Mouse (Mus musculus): Measurements from ENCODE around the gene Tmc8.
A peak's percentile ranks its signal among the peaks of the same experiment; 100 is the strongest.
"Not testable (repeated sequence)": the region's sequence is repeated elsewhere in the genome, so short reads cannot be mapped to it uniquely, and the experiment has no call there.

Tmc8 gene

GRCm38 (mm10) chr11:117796954-117797353 is 15.1 kb downstream of the Tmc8 start:
- no peak for DNase-seq (ENCODE audit: low spot score in 2 of 2)

GRCm38 (mm10) chr11:117797511-117798159 is 15.8 kb downstream of the Tmc8 start, which contains the start of gene 6030468B19Rik:
6030468B19Rik (plus strand) TSS chr11:117797660.
- DNase-seq (ENCODE audit: low spot score in 2 of 2): no peak

GRCm38 (mm10) chr11:117798160-117798541 is 16.3 kb downstream of the Tmc8 start:
- no peak for DNase-seq (ENCODE audit: low spot score in 2 of 2)

GRCm38 (mm10) chr11:117799174-117799573 is 17.3 kb downstream of the Tmc8 start:
- no peak for DNase-seq (ENCODE audit: low spot score in 2 of 2)

GRCm38 (mm10) chr11:117800038-117800437 is 18.2 kb downstream of the Tmc8 start:
- DNase-seq (ENCODE audit: low spot score in 2 of 2): no peak

GRCm38 (mm10) chr11:117801650-117802049 is 19.8 kb downstream of the Tmc8 start:
- DNase-seq (ENCODE audit: low spot score in 2 of 2): no peak

GRCm38 (mm10) chr11:117803166-117803688 is 21.4 kb downstream of the Tmc8 start:
- no peak for DNase-seq (ENCODE audit: low spot score in 2 of 2)

- no peak for DNase-seq (ENCODE audit: low spot score in 2 of 2)
Observed at GRCm38 (mm10) chr11:117806781-117807180, 24.9 kb downstream of the Tmc8 start.

- no peak for DNase-seq (ENCODE audit: low spot score in 2 of 2)
Observed at GRCm38 (mm10) chr11:117809407-117810311, 27.8 kb downstream of the Tmc8 start, which contains the start of the genes Gm20708 and Syngr2. Gm20708 (plus strand) TSS chr11:117809668. Syngr2 (plus strand) TSS chr11:117809668.

- DNase-seq (ENCODE audit: low spot score in 2 of 2): peak; percentile 46 to 56
Observed at GRCm38 (mm10) chr11:117810401-117811046, 28.6 kb downstream of the Tmc8 start.

GRCm38 (mm10) chr11:117813867-117814266 is 32.0 kb downstream of the Tmc8 start:
- DNase-seq (ENCODE audit: low spot score in 2 of 2): no peak

- no peak for DNase-seq (ENCODE audit: low spot score in 2 of 2)
Observed at GRCm38 (mm10) chr11:117814704-117815366, 33.0 kb downstream of the Tmc8 start.

GRCm38 (mm10) chr11:117815850-117816249 is 34.0 kb downstream of the Tmc8 start:
- DNase-seq (ENCODE audit: low spot score in 2 of 2): not testable (repeated sequence)

GRCm38 (mm10) chr11:117816389-117816996 is 34.6 kb downstream of the Tmc8 start:
- DNase-seq (ENCODE audit: low spot score in 2 of 2): no peak

GRCm38 (mm10) chr11:117819095-117819494 is 37.2 kb downstream of the Tmc8 start:
- no peak for DNase-seq (ENCODE audit: low spot score in 2 of 2)

GRCm38 (mm10) chr11:117820173-117820572 is 38.3 kb downstream of the Tmc8 start:
- no peak for DNase-seq (ENCODE audit: low spot score in 2 of 2)

GRCm38 (mm10) chr11:117821868-117822267 is 40.0 kb downstream of the Tmc8 start:
- no peak for DNase-seq (ENCODE audit: low spot score in 2 of 2)

- DNase-seq (ENCODE audit: low spot score in 2 of 2): no peak
Observed at GRCm38 (mm10) chr11:117822728-117823241, 40.9 kb downstream of the Tmc8 start.

- no peak for DNase-seq (ENCODE audit: low spot score in 2 of 2)
Observed at GRCm38 (mm10) chr11:117823411-117823810, 41.5 kb downstream of the Tmc8 start.

GRCm38 (mm10) chr11:117824060-117824969 is 42.4 kb downstream of the Tmc8 start:
- peak; percentile 74 to 86 for DNase-seq (ENCODE audit: low spot score in 2 of 2)
